Mouse (Mus musculus) lung, postnatal 0 days (tissue): ENCODE results near the gene E4f1.

ENCODE experiments used
- CTCF ChIP-seq: IDR thresholded peaks from 2 replicates; pipeline ENCODE4 v1.5.1; 2016; ENCODE audit warnings: antibody characterized with exemption, mild to moderate bottlenecking
- EP300 ChIP-seq: IDR thresholded peaks from 2 replicates; pipeline ENCODE4 v1.6.1; 2016; ENCODE audit warnings: antibody characterized with exemption, mild to moderate bottlenecking, control low read depth

DNA sequence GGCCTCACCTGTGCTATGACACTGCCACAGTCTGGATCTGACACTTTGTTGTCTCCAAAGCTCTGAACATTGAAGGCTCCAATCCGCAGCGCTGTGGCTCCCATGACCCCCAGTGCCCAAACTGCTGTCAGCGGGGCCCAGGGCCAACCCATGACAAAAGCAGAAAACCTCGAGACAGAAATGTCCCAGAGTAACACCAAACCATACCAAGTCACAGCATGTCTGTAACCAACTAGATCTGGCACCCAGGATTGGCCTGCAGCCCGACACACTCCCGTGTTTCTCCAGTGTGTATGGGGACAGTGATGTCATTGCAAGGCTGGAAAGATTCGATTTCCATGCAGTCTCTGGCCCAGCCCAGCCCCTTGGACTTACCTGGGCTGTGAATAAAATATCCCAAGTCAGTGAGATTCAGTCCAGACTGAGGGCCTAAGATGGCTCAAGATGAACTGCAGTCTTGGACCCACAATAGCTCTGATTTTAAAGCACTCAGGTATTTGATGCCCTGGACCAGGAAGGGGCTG lies 27.4 kb downstream of the E4f1 start, which contains the start of gene Dnase1l2:
- no peak for TF ChIP-seq CTCF
- no peak for TF ChIP-seq EP300
